Mouse (Mus musculus) liver, adult (tissue): ENCODE data around the gene Sh3tc1.

ENCODE experiments used
- GATA4 ChIP-seq: IDR thresholded peaks from 2 replicates; pipeline ENCODE4 v1.6.1; 2014; ENCODE audit warnings: mild to moderate bottlenecking, low read length; ENCODE audit not compliant: insufficient replicate concordance

Sh3tc1 gene

GRCm38 (mm10) chr5:35739536-35740278 lies at the start of gene Sh3tc1:
Gene Sh3tc1, minus strand, starts transcription at chr5:35739987.
- peak; percentile 72; the same call in 1 of the 2 replicates for TF ChIP-seq GATA4

- no peak for TF ChIP-seq GATA4
These were observed 48.9 kb upstream of the Sh3tc1 start for GRCm38 (mm10) chr5:35788719-35789118.

DNA sequence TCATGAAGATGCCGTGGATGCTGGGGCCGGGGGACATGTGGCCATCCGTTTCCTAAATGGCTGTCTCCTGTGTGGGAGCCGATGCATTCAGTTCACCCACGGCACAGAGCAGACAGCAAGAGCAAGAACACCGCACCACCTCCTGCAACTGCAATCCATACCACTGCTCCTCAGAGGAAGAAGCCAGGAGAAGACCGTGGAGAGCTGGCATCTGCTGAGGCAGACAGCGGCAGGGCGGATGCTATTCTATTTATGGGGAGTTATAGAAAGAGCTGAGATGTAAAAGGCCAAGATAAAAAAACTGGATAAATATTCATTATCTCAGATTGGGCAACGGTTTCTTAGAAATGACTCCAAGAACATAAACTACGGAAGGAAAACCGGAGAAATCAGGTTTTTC lies 48.1 kb upstream of the Sh3tc1 start:
- TF ChIP-seq GATA4 = no peak

GRCm38 (mm10) chr5:35785853-35786252 lies 46.1 kb upstream of the Sh3tc1 start:
- no peak for TF ChIP-seq GATA4

DNA sequence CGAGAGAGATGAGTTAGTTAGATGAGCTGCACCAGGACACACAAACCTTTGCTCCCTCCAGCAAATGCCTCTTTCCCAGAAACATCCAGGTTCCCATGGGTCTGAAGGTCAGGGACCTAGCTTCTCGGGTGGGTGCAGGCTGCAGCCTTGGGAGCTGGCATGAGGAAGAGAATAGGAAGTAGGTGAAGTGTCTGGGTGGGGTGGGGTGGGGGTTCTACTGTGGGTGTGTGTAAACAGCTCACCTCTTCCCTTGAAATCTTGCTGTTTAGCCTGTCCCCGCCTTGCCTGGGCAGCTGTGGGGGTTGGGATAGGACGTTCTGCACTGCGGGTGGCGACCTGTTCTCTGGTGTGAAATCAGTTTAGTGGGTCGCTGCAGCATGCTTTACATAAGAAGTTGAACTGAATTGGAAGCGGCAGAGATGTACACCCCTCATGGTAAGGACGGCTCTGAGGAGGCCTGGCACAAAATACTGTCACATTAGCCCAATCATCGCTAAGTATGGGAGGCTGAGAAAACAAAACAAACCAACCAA lies 42.9 kb upstream of the Sh3tc1 start:
- TF ChIP-seq GATA4 = no peak

DNA sequence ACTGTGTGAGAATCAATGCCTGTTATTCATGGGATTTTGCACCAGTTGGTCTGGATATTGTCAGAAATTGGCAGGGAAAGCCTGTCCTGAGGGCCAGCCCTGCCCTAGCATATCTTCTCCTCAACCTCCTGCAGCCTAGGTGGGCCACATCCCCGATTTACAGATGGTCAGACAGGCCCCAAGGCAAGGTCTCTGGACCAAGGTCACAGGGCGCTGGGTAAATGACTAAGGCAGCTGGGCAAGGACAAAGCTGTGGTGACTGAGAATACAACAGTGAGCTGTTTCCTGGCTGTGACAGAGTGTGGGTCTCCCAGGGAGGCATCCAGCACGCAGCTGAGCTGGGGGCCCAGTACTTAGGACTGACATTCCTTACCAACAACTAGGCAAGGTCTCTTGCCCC lies 41.3 kb upstream of the Sh3tc1 start:
- TF ChIP-seq GATA4 = no peak

- TF ChIP-seq GATA4 = no peak
These were observed 34.3 kb upstream of the Sh3tc1 start for GRCm38 (mm10) chr5:35774137-35774424.

DNA sequence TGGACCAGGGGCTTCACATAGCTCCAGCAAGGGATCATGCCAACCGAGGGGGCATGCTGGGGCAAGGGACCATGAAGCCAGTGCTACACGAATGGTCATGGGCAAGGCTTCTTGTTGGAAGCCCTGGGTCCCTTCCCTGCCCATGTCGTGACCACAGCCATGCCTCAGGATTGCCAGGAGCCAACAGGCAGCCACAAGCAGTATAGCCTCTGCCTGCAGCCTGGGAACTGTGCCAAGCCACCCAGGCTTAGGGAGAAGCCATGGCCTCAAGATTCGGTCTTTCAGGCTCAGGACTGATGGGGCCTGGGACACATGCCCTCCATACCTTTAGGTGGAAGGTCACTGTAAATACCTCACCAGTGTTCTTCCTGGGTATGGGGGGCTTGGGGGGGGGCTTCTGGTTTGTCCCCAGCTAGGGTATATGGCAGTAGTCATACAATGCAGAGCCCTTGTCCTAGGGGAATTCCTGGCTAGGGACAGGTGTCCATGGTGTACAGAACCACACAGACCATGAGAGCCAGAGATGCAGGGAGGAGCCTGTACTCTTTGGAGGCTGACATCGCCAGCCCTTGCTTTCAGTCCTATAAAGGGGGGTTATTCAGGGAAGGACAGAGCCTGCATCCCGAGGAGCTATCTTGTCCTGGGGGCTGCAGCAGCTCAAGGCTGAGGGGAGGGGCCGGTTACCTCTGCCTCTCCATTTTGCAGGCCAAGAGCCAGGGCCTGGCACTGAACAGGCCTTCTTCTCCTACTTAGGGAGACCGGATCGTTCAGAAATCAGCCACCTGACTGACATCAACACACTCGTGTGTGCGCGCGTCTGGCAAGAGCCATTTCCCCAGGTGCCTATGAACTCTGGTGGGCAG lies 33.7 kb upstream of the Sh3tc1 start:
- no peak for TF ChIP-seq GATA4

DNA sequence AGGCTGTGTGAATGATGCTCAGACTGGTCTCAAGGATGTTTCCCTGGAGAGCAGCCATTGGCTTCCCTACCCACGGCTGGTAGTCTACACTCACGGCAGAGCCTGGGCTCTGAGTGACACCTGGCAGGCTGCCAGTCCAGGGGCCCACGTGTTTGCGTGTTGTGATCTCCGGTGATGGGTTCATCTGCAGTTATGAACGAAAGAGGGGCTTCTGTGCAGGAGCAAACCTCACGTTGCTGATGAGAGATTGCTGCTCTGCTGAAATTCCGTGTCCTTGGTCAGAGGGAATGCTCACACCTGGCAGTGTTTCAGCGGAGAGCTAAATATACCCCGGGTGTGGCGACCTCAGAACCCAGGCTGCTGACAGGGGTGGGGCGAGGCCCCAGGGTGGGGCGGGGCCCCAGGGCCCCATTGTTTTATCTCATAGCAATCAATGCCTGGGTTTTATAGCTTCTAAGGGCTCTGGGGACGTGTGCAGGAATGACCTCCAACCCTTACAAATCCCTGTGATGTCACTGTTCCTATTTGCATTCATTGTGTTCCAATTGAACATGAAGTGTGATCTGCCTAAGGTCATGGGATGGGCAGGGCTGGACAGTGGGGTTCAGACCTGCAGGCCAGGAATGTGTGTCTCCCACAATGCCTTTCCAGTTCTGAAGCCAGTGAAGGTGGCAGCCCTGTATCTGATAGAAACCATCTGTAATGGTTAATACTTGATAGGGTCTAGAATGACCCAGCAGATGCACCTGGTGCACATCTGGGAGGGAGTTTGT lies 31.3 kb upstream of the Sh3tc1 start:
- no peak for TF ChIP-seq GATA4

- TF ChIP-seq GATA4 = no peak
These were observed 30.5 kb upstream of the Sh3tc1 start for GRCm38 (mm10) chr5:35770246-35770645.

GRCm38 (mm10) chr5:35768997-35769396 lies 29.2 kb upstream of the Sh3tc1 start:
- TF ChIP-seq GATA4 = no peak

- no peak for TF ChIP-seq GATA4
These were observed 28.7 kb upstream of the Sh3tc1 start for GRCm38 (mm10) chr5:35768525-35768924.

DNA sequence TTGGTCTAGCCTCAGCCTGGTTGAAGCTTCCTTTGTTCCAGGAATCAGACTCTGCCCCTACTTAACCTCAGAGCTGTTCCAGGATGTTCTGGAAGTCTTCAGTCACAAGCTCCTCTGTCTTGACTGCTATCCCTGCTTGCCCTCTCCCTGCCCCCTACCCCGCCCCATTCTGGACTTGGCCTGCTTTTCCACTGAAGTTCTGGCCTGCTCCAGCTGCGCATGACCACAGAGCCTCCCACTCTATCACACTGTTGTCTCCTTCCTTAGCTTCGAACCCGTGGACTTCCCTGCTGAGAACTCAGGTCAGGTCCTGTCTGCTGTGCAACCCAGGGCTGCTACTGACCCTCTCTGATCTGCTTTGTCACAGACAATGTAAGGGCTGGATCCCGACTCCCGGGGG lies 26.1 kb upstream of the Sh3tc1 start:
- no peak for TF ChIP-seq GATA4

- TF ChIP-seq GATA4 = no peak
These were observed 23.1 kb upstream of the Sh3tc1 start for GRCm38 (mm10) chr5:35762850-35763249.

GRCm38 (mm10) chr5:35762388-35762787 lies 22.6 kb upstream of the Sh3tc1 start:
- TF ChIP-seq GATA4 = no peak

DNA sequence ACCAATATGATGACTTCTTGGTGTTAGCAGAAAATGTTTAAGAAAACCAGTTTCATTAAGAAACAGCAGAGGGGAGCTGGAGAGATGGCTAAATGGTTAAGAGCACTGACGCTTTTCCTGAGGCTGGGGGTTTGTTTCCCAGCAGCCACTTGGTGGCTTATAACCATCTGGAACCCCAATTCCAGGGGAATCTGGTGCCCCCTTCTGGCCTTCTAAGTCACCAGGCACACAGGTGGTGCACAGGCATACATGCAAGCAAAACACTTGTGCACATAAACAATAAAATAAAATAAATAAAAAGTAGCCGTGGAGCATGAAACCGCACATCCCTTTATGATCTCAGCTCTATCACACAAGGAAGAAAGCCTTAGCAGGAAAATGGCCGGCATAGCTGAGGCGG lies 21.5 kb upstream of the Sh3tc1 start:
- no peak for TF ChIP-seq GATA4
